Mouse (Mus musculus) G1E (cell line): ENCODE results near the gene Kcng4.

Experiments used
- CTCF ChIP-seq: IDR thresholded peaks from 2 replicates; pipeline ENCODE4 v1.5.1; 2012; ENCODE audit warnings: low read depth, low read length, inconsistent platforms, mixed read lengths
- GATA1 ChIP-seq: IDR thresholded peaks from 2 replicates; pipeline ENCODE4 v1.6.1; 2012; ENCODE audit warnings: borderline replicate concordance, low read length, inconsistent platforms, mixed read lengths
- GATA2 ChIP-seq: IDR thresholded peaks from 2 replicates; pipeline ENCODE4 v1.6.1; 2012; ENCODE audit warnings: low read depth, low read length, inconsistent platforms, borderline replicate concordance
- POLR2AphosphoS5 ChIP-seq: IDR thresholded peaks from 2 replicates; pipeline ENCODE4 v1.6.1; 2012; ENCODE audit warnings: low read depth, low read length, inconsistent platforms; ENCODE audit not compliant: insufficient replicate concordance
- TAL1 ChIP-seq: conservative IDR thresholded peaks from 2 replicates; pipeline ENCODE4 v1.6.1; 2012; ENCODE audit warnings: low read depth, low read length, inconsistent platforms, mixed read lengths

- TF ChIP-seq CTCF (peak; percentile 45), GATA1 (no peak), POLR2AphosphoS5 (no peak), TAL1 (no peak), GATA2 (no peak)
These were observed 33.8 kb upstream of the Kcng4 start for GRCm38 (mm10) chr8:119669284-119669683.
